Mouse (Mus musculus): ENCODE data around the gene Sipa1l1.

Gene Sipa1l1

DNA sequence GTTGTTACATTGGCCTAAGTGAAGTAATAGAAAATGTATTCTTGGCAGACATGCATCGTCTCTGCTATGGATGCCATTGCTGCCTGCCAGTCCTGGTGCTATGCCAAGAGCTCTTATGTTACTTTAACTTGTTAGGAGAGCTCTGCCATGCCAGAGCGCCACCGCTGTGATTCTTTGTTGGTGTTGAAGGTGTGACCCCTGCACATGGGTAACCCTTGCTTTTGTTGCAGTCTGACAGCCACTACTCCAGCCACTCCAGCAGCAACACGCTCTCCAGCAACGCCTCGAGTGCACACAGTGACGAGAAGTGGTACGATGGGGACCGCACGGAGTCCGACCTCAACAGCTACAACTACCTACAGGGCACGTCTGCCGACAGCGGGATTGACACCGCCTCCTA lies 255.7 kb downstream of the Sipa1l1 start:
- DNase-seq (ENCODE audit: low read depth, low spot score), result no peak

GRCm38 (mm10) chr12:82425853-82426252 lies 256.7 kb downstream of the Sipa1l1 start:
- DNase-seq (ENCODE audit: low read depth, low spot score), result no peak

GRCm38 (mm10) chr12:82427416-82427815 lies 258.3 kb downstream of the Sipa1l1 start:
- DNase-seq (ENCODE audit: low read depth, low spot score), result no peak

GRCm38 (mm10) chr12:82428466-82428865 lies 259.3 kb downstream of the Sipa1l1 start:
- no peak for DNase-seq (ENCODE audit: low read depth, low spot score)

GRCm38 (mm10) chr12:82433311-82433710 lies 264.2 kb downstream of the Sipa1l1 start:
- DNase-seq (ENCODE audit: low read depth, low spot score), result peak; percentile 8

GRCm38 (mm10) chr12:82434591-82434990 lies 265.5 kb downstream of the Sipa1l1 start:
- no peak for DNase-seq (ENCODE audit: low read depth, low spot score)

GRCm38 (mm10) chr12:82441479-82441878 lies 272.4 kb downstream of the Sipa1l1 start:
- DNase-seq (ENCODE audit: low read depth, low spot score), result no peak

DNA sequence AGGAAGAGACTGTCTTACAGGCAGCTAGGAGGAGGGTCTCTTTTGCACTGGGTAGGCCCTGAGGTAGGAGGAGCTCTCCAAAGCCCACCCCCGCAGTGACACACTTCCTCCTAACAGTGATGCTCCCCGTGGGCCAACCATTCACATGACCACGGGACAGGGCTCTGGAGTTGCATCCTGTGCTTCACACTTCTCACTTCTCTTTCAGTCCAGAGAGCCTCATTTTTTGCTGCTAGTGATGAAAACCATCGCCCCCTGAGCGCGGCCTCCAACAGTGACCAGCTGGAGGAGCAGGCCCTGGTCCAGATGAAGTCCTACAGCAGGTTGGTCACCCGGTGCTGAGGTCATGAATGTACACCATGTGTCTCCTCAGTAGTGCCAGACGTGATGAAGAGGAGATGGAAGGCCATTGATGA lies 277.5 kb downstream of the Sipa1l1 start:
- DNase-seq (ENCODE audit: low read depth, low spot score), result no peak

DNA sequence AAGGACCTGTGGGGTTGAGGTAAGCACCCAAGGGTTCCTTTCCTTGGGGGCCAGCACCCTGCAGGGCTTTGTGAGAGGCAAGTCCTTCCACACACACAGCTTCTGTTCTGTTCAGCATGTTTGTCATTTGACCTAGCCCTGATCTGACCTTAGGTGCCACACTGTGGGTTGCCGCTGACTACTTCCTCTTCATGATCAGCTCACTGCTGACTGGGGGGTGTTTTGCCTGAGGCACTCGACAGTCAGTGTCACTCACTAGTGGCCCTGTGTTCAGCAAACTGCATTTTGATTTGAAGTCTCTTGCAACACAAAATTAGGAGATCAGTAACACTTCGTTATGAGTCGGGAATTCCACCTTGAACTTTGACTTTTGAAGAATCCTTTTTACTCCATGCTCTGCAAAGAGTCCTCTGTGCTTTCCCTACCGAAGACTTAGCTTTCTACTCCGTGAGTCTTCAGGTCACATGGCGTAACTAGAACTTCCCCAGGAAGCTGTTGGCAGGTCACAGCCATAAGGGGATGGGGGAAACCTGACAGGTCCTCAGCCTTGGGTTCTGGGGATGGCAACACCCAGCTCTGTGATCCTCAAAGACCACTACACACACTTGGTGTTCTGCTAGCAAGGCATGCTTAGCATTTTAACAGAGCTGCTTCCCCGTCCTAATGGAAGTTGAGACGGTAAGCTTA lies 279.2 kb downstream of the Sipa1l1 start:
- no peak for DNase-seq (ENCODE audit: low read depth, low spot score)

DNA sequence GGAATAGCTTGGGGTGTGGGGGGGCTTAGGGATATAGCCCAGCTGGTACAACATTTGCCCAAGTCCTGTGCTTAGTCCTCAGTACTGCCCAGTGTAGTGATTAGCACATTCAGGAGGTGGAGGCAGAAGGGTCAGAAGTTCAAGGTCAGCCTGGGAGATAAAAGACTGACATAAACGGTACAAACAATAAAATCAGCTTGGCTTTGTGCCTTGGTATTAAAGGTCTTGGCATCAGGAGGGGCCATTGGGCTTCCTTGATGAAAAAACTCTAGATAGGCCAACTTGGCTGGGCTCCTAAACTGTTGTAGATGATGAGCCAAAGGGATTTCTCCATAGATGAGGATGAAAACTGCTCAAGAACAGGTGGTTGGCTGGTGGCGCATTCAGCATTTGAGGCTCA lies 283.3 kb downstream of the Sipa1l1 start:
- peak; percentile 24 for DNase-seq (ENCODE audit: low read depth, low spot score)

GRCm38 (mm10) chr12:82454415-82454814 lies 285.3 kb downstream of the Sipa1l1 start:
- DNase-seq (ENCODE audit: low read depth, low spot score), result peak; percentile 47

GRCm38 (mm10) chr12:82455700-82456413 lies 286.7 kb downstream of the Sipa1l1 start:
- DNase-seq (ENCODE audit: low read depth, low spot score), result no peak

GRCm38 (mm10) chr12:82456414-82456805 lies 287.3 kb downstream of the Sipa1l1 start:
- no peak for DNase-seq (ENCODE audit: low read depth, low spot score)

DNA sequence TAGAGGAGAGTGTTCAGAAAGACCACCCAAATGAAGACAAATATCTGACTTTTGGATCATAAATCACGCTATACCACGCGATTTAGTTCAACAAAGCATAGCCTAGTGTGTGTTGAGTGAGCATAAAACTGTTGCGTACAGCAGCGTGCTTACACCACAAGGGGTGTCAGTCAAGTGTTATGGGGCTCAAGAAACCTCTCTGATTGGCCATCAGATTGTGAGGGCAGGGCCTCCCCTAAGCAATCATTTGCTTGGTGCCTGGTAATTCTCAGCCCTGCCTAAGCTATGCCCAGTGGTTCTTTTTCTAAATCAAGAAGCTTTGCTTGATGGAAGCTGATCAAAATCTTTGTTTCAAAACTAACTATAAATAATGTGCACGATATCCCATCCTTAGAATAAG lies 288.5 kb downstream of the Sipa1l1 start:
- DNase-seq (ENCODE audit: low read depth, low spot score), result no peak

DNA sequence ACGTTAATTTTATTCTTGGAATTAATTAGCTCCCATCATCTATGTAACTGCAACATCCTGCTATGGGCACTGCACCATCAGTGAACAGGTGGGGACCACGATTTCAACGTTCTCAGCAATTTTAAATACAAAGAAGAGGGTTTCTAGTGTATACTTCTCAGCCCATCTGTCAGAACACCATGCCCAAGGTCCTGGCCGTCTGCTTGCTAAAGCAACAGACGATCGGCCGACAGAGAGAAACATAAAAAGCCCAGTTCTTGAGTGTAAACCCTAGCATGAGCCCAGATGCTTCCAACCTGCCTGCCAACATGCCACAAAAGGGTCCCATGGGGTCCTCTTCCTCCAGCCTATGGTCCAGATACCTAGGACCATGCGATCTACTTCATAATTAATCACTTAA lies 288.9 kb downstream of the Sipa1l1 start:
- no peak for DNase-seq (ENCODE audit: low read depth, low spot score)

DNA sequence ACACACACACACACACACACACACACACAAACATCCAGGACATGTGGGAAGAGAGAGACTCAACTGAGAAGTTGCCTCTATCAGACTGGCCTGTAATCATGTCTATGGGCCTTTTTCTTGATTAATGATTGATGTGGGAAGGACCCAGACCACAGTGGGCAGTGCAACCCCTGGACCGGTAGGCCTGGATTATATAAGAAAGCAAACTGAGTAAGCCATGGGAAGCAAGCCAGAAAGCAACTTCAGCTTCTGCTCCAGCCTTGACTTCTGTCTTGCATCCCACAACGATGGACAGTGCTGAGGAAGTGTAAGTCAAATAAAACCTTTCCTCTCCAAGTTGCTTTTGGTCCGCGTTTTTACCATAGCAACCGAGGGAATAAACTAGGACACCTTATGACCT lies 298.1 kb downstream of the Sipa1l1 start:
- no peak for DNase-seq (ENCODE audit: low read depth, low spot score)

GRCm38 (mm10) chr12:82467641-82468040 lies 298.5 kb downstream of the Sipa1l1 start:
- no peak for DNase-seq (ENCODE audit: low read depth, low spot score)

DNA sequence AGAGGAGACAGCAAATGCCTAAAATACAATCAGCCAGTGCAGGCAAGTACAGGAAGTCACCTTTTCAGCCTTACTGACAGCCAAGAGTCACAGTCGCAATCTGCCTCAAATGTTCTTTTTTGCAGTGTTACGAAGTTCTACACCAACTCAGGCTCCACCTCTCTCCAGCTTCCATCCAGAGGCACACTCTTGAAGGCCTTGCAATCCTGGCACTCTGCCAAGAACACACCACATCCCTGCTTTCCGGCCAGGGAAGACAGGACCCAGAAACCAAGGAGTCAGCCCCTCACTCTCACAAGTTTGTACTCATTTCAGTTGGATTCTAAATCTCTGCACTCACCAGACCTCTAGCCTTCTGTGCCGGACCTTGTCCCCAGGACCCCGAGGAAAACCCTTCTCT lies 299.3 kb downstream of the Sipa1l1 start:
- no peak for DNase-seq (ENCODE audit: low read depth, low spot score)

DNA sequence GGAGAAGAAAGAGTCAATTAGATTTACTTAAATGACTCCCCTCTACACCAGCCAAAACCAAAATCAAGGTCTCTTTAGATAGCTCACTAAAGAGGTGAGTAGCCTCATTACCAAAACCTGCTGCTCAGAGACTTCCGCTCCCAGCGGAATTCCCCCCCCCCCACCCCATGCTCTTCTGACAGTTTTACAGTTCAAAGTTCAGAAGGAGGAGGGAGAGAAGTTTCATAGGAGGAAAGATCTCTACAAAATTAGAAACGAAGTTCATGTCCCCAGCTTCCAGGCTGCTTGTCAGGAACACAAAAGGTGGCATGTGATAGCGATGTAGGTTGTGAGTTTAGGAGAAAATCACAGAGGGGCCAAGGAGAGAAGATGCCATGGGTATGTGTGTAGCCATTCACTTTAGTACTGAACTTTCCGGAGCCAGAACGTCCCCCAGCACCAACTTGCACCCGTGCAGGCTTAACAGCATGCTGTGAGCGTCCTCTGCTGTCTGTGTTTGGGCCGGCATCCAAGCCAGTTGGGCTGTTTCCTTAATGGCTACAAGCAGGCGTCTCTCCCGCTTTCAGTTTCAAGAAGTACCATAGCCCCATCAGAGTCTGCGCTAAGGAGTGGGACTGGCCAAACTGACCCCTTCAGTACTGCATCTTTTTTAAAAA lies 300.7 kb downstream of the Sipa1l1 start:
- peak; percentile 78 for DNase-seq (ENCODE audit: low read depth, low spot score)

GRCm38 (mm10) chr12:82470362-82470936 lies 301.3 kb downstream of the Sipa1l1 start:
- peak; percentile 88 for DNase-seq (ENCODE audit: low read depth, low spot score)

DNA sequence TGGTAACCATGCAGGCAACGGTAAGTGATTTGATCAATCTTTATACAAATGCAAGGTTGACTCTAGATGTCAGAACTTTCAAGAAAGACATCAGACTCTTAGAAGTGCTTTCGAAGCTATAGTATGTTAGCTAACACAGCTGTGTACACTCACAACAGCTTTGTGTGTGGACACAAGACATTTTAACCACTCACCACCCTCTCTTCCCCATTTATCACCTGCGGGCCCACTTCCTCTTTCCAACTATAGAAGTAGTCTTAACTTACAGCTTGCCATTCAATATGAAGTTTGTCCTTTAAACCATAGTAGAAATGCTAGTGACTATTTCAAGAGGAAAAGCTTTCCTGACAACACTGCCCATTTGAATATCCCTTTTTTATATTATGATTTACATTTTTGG lies 303.7 kb downstream of the Sipa1l1 start:
- DNase-seq (ENCODE audit: low read depth, low spot score), result no peak

- no peak for DNase-seq (ENCODE audit: low read depth, low spot score)
These were observed 304.1 kb downstream of the Sipa1l1 start for GRCm38 (mm10) chr12:82473238-82473637.
